Mouse (Mus musculus) G1E (cell line): ENCODE data around the gene Ttc28.

Source experiments
- CTCF ChIP-seq: IDR thresholded peaks from 2 replicates; pipeline ENCODE4 v1.5.1; 2012; ENCODE audit warnings: low read depth, low read length, inconsistent platforms, mixed read lengths
- GATA1 ChIP-seq: IDR thresholded peaks from 2 replicates; pipeline ENCODE4 v1.6.1; 2012; ENCODE audit warnings: borderline replicate concordance, low read length, inconsistent platforms, mixed read lengths
- TAL1 ChIP-seq: conservative IDR thresholded peaks from 2 replicates; pipeline ENCODE4 v1.6.1; 2012; ENCODE audit warnings: low read depth, low read length, inconsistent platforms, mixed read lengths

DNA sequence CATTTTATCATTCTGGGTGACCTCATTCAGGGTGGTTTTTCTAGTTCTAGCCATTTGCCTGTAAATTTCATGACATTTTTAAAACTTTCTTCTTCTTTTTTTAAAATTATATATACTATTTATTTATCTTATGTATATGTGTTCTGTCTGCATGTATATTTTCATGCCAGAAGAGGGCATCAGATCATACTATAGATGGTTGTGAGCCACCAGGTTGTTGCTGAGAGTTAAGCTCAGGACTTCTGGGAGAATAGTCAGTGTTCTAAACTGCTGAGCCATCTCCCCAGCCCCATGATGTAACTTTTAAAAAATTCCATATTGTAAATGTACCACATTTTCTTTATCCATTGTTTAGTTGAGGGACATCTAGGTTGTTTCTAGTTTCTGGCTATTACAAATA is 29.3 kb downstream of the Ttc28 start:
- TF ChIP-seq CTCF (no peak), GATA1 (no peak), TAL1 (no peak)
